Mouse (Mus musculus): ENCODE measurements around the gene Slc25a11.

Slc25a11 gene

DNA sequence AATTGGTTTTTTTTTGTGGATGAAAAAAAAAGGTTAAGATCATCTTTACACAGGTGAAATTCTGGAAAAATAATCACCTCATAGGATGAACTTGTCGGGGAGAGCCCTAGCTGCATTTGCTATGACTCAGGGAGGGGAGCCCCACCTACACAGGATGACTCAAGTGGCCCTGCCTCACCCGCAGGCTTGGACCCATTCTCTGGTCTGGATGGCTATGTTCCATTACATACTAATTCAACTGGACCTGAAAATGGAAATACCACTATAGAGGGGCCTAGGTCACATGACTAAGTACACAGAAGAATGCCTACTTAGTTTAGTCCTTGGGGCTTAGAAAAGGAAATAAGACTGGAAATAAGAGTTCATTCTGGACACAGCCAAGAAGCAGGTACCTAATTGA lies 4.1 kb upstream of the Slc25a11 start:
- DNase-seq (ENCODE audit: low read depth, low spot score) = peak; percentile 63

DNA sequence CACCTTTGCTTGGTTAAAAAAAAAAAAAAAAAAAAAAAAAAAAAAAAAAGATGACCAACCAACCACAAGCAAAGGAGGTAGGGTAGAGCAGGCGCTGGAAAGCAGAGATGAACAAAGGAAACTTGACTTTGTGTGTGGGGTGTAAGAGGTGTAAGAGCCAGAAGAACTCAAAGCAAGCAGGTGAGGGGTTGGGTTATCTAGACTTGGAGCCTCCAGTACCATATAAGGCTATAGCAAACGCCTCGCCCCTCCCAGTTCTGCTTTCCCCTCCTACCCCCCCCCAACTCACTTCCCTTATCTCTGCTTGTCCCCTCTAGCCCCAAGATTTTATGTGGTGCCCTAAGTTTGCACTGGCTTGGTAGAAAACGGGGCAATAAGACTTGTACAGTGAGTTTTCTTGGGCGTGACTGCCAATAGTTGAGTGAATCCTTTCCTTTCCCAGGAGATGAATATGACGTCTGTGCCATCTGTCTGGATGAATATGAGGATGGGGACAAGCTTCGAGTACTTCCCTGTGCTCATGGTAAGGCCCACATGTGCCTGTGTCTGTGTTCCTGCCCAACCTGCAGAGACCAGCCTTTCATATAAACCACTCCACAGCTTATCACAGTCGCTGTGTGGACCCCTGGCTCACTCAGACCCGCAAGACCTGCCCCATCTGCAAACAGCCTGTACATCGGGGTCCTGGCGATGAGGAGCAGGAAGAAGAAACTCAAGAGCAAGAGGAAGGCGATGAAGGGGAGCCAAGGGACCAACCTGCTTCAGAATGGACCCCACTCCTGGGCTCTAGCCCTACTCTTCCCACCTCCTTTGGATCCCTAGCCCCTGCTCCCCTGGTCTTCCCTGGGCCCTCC lies 3.3 kb upstream of the Slc25a11 start:
- DNase-seq (ENCODE audit: low read depth, low spot score) = peak; percentile 90

DNA sequence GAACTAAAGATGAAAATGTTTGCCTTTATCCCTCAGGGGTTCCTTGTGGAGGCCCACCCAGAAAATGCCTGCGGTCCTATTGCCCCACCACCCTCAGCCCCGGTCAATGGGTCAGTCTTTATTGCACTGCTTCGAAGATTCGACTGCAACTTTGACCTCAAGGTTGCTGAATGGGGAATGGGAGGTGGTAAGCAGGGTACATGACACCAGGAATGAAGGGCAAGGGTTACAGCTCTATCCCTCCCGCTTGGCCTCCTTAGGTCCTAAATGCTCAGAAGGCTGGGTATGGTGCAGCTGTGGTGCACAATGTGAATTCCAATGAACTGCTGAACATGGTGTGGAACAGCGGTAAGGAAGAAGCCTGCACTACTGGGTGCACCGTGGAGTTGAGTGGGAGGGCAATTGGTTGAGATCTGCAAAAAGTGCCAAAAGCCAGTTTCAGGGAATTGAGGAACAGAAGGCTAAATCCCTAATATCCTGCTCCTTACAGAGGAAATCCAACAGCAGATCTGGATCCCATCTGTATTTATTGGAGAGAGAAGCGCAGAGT lies 2.0 kb upstream of the Slc25a11 start:
- peak; percentile 29 for DNase-seq (ENCODE audit: low read depth, low spot score)

DNA sequence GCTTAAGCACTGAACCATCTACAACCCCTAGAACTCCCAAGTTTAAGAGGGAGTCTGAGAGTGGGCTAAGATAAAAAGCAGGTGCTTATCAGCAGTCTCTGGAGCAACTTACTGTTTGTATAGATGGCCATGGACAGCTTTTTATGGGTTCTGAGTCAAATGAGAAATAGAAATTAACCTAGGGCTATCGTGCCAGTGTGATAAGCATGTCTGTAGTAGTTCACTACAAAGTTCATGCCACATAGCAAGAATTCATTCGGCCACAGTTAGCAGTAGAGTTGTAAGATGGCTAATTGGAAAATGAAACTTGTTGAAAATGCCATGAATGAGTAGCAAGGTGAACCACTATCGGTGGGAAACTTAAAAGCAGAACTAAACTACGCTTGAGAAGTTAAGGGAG lies 1.2 kb upstream of the Slc25a11 start:
- DNase-seq (ENCODE audit: low read depth, low spot score) = peak; percentile 55

DNA sequence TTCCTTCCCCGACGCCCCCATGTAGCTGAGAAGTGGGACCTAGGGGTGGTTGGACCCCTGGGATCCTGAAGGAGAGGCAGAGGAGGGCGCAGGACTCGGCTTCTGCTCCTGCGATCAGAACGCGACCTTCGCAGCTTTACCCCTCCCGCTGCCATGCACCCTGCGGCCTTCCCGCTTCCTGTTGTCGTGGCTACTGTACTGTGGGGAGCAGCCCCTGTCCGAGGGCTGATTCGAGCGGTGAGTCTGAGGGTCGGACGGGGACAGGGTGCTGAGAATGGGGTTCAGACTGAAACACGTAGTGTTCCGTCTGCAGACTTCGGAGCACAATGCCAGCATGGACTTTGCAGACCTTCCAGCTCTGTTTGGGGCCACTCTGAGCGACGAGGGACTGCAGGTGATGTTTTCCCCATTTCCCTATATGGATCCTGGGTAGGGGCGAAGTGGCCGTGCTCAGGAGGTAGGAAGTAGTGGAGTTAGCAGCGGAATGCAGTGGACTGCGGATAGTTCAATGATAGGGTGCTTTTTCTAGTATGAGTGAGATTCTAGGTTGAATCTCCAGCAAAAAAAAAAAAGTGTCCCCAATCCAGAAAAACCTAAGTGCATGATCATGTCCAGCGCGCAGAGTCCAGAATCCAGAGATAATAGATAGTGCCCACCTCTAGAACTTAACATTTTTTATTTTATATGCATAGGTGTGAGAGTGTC lies 589 bp upstream of the Slc25a11 start:
- peak; percentile 53 for DNase-seq (ENCODE audit: low read depth, low spot score)

DNA sequence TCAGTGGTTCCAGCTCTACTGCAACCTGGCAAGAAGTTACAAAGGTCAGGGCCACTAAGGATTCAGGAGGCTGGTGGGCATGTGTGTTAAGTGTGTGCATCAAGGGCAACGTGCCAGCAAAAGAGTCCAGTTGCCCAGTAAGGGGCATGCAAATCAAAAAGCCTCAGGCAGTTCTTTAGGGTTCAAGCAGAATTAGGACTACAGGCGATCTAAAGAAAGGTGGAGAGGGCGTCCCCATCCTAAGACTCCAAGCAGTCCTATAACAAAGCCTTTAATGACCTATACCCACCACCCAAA lies 1.1 kb downstream of the Slc25a11 start:
- no peak for DNase-seq (ENCODE audit: low read depth, low spot score)

DNA sequence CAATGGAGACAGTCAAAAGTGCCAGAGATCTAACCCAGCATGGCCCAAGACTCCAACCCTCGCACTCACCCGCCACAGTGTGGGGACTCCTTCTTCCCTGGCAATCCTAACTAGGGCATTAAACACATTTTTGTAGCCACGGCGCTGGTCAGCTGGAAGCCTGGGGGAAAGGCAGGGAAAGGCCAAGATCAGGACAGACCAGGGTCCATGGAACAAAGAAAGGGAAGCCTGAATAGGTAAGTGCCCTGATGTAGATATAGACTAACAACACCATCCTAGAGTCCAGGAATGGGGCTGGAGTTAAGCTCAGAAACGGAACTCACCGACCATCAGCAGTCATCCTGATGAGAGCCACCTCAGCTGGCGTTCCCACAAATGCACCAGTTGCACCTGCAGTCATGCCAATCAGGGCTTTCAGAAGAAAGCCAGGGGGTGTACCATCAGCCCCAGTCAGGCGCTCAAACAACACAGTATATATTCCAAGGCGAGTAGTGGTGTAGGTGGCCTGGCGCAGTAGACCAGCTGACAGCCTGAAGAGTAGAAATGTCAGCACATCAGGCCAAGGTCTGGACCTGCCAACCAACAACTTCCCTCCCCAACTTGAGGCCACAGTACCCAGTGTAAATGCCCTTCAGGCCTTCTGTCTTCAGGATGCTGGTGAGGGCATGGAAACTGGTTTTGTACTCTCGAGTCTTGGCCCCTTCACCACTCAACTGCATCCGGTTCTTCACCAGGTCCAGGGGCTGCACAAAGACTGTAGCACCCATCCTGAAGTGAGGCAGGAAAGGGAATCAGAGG lies 1.6 kb downstream of the Slc25a11 start:
- DNase-seq (ENCODE audit: low read depth, low spot score) = peak; percentile 20

DNA sequence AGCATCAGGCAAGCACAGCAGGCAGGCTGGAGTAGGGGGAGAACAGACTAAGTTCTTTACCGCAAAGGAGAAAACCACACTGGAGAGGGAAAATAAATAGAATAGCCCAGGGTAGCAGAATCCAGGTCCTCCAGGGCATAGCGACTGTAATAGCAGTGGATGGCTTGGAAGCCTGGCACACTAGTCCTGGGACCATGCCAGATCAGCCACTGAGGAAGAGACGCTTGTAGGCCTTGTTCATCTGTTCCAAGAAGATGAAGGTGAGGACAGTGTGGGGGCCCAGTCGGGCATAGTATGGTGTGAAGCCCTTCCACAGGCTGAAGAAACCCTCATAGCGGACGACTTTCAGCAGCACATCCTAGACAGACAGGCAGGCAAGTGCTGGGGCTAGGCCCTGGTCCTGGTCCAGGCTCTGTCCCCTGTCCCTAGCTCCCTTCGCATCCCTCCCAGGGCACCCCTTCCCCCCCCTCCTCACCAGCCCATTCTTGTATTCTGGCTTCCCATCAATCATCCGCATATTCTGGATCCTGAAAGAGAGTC lies 2.6 kb downstream of the Slc25a11 start:
- no peak for DNase-seq (ENCODE audit: low read depth, low spot score)

DNA sequence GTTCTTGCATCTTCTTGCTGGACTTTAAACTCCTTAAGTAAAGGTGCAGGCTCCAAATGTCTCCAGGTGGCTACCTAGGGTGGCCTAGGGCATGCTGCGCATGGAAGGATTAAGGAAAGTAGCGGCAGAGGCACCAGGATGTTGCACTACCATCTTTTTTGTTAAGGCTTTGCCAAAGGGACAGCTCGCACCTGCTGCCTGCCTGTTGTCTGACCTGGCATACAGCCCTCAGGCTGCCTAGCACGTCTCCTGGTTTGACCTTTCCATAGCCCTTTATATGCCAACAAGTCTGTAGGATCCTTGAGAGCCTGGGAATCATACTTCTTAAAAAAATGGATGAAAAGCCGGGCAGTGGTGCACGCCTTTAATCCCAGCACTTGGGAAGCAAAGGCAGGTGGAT lies 4.2 kb downstream of the Slc25a11 start:
- no peak for DNase-seq (ENCODE audit: low read depth, low spot score)

DNA sequence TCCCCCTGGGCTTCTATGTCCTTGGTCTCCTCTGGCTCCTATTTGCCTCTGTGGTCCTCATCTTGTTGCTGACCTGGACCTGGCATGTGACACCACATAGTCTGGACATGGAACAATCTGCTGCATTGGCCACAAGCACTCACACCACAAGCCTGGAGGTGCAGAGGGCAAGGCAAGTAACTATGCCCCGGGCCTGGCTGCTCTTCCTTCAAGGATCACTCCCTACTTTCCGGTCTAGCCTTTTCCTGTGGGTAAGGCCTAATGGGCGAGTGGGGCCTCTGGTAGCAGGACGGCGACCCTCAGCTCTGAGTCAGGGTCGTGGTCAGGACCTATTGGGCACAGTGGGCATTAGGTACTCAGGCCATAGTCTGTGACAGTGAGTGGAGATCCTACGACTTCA lies 6.0 kb downstream of the Slc25a11 start:
- DNase-seq (ENCODE audit: low read depth, low spot score) = no peak

DNA sequence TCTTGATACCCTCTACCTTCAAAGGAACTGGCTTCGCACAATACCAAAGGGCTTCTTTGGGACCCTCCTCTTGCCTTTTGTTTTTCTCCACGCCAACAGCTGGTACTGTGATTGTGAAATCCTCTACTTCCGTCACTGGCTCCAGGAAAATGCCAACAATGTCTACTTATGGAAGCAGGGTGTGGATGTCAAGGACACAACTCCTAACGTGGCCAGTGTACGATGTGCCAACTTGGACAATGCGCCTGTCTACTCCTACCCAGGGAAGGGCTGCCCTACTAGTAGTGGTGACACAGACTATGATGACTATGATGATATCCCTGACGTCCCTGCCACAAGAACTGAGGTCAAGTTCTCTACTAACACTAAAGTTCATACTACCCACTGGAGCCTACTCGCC lies 7.3 kb downstream of the Slc25a11 start:
- DNase-seq (ENCODE audit: low read depth, low spot score) = no peak

DNA sequence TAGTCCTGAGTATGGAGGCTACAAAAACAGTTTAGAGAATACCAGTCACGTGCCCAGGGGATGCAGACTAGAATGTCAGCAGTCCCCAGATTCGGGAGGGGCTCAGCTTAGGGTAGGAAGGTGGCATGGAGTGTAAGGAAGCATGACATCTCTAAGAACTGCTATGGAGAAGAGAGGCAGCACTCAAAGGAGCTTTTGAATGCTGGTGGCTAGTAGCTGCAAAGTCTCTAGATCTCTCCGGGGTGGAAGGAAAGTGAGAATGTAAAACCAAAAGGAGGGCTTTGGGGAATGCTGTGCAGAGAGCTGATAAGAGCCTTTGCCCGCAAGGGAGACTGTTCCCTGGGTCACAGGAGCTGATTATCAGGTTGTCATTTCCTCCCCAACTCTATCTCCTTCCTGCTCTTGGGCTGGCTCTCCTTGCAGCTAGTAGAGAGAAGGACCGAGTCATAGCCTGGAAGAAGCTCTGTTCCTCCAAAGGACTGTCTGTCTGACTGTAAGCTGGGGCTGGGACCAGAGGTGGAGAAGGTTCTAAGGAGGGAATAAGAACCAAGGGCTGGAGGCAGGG lies 8.5 kb downstream of the Slc25a11 start, which contains the start of gene Gp1ba:
Gene Gp1ba, plus strand, starts transcription at position 409 of the 565 bp plus-strand sequence.
- no peak for DNase-seq (ENCODE audit: low read depth, low spot score)

DNA sequence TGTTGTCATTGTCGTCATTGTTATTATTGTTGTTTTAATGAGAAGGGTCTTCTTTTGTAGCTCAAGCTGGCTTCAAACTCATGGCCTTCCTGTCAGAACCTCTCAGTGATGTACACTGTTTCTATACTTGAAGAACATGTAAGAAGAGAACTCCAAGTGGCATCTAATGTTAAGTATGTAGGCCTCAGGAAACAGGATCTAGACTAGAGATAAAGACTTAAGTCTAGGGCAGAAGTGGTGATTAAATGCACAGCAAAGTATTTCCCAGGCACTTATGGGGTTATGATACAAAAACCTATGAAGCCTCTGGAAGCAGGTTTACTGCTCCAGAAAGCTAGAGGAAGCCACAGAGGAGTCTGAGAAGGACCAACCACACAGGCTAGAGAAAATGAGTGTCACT lies 9.0 kb downstream of the Slc25a11 start:
- DNase-seq (ENCODE audit: low read depth, low spot score) = no peak

DNA sequence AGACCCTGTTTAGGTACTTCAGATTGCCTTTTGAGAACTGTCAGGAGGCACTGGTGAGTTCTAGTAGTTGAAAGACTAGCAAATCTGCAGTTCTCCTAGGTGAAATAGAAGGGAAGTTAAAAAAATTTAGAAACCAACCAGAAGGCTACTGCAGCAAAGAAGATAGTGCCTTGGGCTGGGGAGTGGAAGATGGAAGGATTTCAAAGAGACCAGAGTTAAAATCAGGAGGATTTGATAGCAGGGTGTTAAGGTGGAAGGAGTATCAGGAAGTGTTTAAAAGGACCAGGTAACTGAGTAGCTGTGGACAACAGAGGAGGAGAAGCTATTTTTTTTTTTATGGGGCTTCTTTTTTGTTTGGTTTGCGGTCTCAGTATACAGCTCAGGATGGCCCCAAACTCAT lies 9.5 kb downstream of the Slc25a11 start:
- DNase-seq (ENCODE audit: low read depth, low spot score) = no peak

DNA sequence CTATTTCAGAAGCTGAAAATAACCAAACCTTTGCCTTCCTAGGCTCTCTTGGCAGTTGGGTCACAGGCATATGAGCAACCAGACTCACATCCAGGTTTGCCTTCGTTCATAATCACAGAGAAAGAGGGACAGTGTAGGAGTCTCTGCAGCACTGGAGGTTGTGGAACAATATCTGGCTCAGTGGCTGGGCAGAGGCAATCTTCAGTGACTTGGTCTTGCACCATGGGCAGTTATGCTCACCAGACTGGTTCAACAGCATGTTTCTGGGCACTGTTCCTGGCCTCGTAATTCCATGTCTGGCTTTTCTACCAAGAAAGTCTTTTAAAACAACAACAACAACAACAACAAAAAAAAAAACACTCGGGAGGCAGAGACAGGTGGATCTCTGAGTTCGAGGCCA lies 11.7 kb downstream of the Slc25a11 start:
- no peak for DNase-seq (ENCODE audit: low read depth, low spot score)

DNA sequence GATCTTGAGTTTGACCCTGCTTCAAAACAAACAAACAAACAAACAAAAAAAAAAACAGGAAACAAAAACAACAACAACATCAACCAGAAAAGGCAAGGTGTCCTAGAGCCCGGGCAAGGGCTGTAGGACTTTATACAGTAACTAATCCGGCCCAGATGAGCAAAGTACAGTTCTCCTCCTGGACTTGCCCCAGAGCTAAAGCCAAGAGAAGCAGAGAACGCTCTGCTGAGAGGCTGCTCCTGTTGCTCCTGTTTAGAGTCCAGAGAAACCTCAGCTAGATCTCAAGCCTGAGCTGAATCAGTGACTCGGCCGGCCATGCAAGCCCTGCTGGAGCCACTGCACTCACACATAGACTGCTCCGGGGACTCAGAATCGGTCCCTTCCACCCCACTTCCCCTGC lies 17.1 kb downstream of the Slc25a11 start:
- no peak for DNase-seq (ENCODE audit: low read depth, low spot score)

DNA sequence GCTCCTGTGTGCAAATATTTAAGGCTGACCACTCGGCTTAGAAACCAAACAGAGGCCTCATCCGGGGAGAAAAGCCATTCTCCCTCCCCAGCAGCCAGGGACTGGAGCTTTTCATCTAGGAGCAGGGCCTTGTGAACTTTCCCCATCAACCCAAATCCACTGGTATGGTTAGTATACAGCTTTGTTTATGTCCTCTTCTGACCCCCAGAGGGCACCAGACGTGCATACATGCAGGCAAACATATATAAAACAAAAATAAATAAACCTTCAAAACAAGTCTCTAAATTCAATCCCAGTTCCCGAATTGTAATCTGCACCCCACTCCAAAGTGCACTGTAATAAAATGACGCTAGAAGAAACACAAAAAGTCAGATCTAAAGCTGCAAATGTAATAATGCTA lies 17.7 kb downstream of the Slc25a11 start:
- DNase-seq (ENCODE audit: low read depth, low spot score) = peak; percentile 65

DNA sequence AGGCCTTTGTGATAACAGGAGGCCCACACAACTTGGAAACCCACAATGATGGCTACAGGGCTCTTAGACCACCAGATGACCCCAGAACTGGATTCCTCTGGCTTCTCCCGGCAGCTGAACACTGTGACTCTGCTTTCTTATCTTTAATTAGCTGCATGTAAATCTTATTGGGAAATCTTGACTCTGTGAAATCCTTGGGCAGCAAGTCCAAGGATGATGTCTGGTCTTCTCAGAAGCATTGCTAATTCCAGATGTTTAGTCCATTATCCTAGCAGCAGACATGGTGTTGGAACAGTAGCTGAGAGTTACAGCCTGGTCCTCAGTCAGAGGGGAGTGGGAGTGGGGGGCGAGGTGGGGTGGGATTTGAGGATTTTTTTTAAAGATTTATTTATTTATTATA lies 18.8 kb downstream of the Slc25a11 start:
- no peak for DNase-seq (ENCODE audit: low read depth, low spot score)

DNA sequence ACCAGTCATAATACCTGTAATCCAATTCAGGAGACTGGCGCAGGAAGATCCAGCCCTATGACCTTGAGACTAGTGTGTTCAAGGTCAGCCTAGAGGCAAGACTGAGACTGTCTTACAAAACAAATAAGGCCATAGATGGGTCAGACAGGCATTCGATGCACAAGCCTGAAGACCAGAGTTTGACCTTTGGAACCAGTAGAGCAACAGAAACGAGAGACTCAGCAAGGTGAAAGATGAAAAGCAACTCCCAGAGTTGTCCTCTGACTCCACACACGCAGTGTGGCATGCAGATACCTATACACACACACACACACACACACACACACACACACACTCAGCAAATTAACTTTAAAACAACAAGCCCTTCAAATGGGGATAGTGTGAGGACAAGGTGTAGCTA lies 20.4 kb downstream of the Slc25a11 start:
- no peak for DNase-seq (ENCODE audit: low read depth, low spot score)

DNA sequence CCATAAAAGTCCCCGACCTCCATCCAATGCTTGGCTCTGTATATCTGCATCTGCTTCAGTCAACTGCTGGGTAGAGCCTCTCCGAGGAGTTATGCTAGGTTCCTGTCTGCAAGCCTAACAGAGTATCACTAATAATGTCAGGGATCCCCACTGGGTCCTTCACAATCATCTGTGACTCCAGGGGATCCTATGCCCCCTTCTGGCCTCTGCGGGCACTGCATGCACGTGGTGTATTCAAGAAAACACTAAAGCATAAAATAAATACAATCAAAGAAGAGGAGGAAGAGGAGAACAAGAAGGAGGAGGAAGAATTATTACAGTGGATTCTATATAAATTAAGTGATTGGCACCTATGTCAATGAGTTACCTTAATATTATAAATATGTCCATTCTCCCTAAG lies 21.8 kb downstream of the Slc25a11 start:
- peak; percentile 66 for DNase-seq (ENCODE audit: low read depth, low spot score)

DNA sequence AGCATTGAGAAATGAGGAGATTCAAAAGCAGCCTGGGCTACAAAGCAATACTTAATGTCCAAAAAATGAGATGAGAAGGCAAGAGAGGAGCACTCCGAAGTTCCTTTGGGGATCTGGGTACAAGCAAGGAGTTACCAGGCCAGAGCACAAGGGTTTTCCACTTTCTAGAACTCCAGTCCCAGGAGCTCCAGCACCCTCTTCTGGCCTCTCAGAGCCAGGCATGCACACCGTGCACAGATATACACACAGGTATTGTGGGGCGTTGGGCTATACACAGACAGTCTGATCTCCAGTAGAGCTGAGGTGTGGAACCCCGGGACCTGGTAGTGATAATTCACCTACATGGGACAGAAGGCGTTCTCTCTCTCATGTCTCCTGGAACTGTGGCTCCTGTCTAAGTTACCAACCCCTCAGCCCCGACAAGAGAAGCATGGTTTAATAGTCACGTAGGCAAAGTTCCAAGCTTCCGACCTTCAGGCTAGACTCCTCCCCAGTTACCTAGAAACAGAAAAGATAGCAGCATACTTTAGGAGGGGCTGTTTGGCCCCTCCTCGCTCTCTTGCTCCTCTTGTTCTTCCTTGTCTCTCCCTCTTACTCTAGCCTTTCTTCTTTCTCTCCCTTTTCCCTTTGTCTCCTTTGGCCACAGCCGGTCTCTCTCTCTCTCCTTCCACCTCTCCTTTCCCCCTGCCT lies 24.1 kb downstream of the Slc25a11 start:
- DNase-seq (ENCODE audit: low read depth, low spot score) = no peak
